Mouse (Mus musculus): ENCODE data around the gene Agtpbp1.

- TF ChIP-seq CTCF (IDR thresholded peaks at IDR 0.05; ENCODE audit: low read depth) (no peak), EP300 (IDR thresholded peaks at IDR 0.05; ENCODE audit: low read depth) (no peak)
These were observed 97.7 kb downstream of the Agtpbp1 start for GRCm38 (mm10) chr13:59487287-59487686.

All from heart, postnatal 0 days (tissue).